Mouse (Mus musculus): Measurements from ENCODE around the gene Map3k4.

Gene Map3k4

GRCm38 (mm10) chr17:12268091-12268490 lies 50.5 kb downstream of the Map3k4 start:
- peaks cover 9% of the 10 kb centered on the region for H3K36me3 ChIP-seq (ENCODE audit: control insufficient read depth, insufficient read depth, low read length, poor library complexity, severe bottlenecking)
- H3K27me3 ChIP-seq (ENCODE audit: control insufficient read depth, insufficient read depth, low read length, poor library complexity, severe bottlenecking): no peaks in the 10 kb centered on the region
- no peak for DNase-seq (ENCODE audit: low read depth, low spot score)

- H3K36me3 ChIP-seq (ENCODE audit: control insufficient read depth, insufficient read depth, low read length, poor library complexity, severe bottlenecking): peaks cover 4% of the 10 kb centered on the region
- H3K27me3 ChIP-seq (ENCODE audit: control insufficient read depth, insufficient read depth, low read length, poor library complexity, severe bottlenecking): no peaks in the 10 kb centered on the region
- peak; percentile 14 for DNase-seq (ENCODE audit: low read depth, low spot score)
Observed at GRCm38 (mm10) chr17:12265969-12266925, 52.3 kb downstream of the Map3k4 start.

- Histone ChIP-seq H3K27me3 (ENCODE audit: control insufficient read depth, insufficient read depth, low read length, poor library complexity, severe bottlenecking) (no peaks in the 10 kb centered on the region), H3K36me3 (ENCODE audit: control insufficient read depth, insufficient read depth, low read length, poor library complexity, severe bottlenecking) (peaks cover 4% of the 10 kb centered on the region; the same call in 1 of the 2 replicates)
- no peak for DNase-seq (ENCODE audit: low read depth, low spot score)
Observed at GRCm38 (mm10) chr17:12264293-12264692, 54.3 kb downstream of the Map3k4 start.

GRCm38 (mm10) chr17:12263787-12264186 lies 54.8 kb downstream of the Map3k4 start:
- Histone ChIP-seq H3K27me3 (ENCODE audit: control insufficient read depth, insufficient read depth, low read length, poor library complexity, severe bottlenecking) (no peaks in the 10 kb centered on the region), H3K36me3 (ENCODE audit: control insufficient read depth, insufficient read depth, low read length, poor library complexity, severe bottlenecking) (peaks cover 4% of the 10 kb centered on the region; the same call in 1 of the 2 replicates)
- DNase-seq (ENCODE audit: low read depth, low spot score): no peak

- H3K36me3 ChIP-seq (ENCODE audit: control insufficient read depth, insufficient read depth, low read length, poor library complexity, severe bottlenecking): peaks cover 6% of the 10 kb centered on the region; the same call in 1 of the 2 replicates
- no peaks in the 10 kb centered on the region for H3K27me3 ChIP-seq (ENCODE audit: control insufficient read depth, insufficient read depth, low read length, poor library complexity, severe bottlenecking)
- DNase-seq (ENCODE audit: low read depth, low spot score): no peak
Observed at GRCm38 (mm10) chr17:12262851-12263250, 55.7 kb downstream of the Map3k4 start.

- DNase-seq (ENCODE audit: low read depth, low spot score): peak; percentile 10
- H3K27me3 ChIP-seq (ENCODE audit: control insufficient read depth, insufficient read depth, low read length, poor library complexity, severe bottlenecking): no peaks in the 10 kb centered on the region
- peaks cover 6% of the 10 kb centered on the region; the same call in 1 of the 2 replicates for H3K36me3 ChIP-seq (ENCODE audit: control insufficient read depth, insufficient read depth, low read length, poor library complexity, severe bottlenecking)
Observed at GRCm38 (mm10) chr17:12261887-12262286, 56.7 kb downstream of the Map3k4 start.

- Histone ChIP-seq H3K36me3 (ENCODE audit: control insufficient read depth, insufficient read depth, low read length, poor library complexity, severe bottlenecking) (peaks cover 6% of the 10 kb centered on the region; the same call in 1 of the 2 replicates), H3K27me3 (ENCODE audit: control insufficient read depth, insufficient read depth, low read length, poor library complexity, severe bottlenecking) (no peaks in the 10 kb centered on the region)
- no peak for DNase-seq (ENCODE audit: low read depth, low spot score)
Observed at GRCm38 (mm10) chr17:12261376-12261775, 57.2 kb downstream of the Map3k4 start.

- Histone ChIP-seq H3K36me3 (ENCODE audit: control insufficient read depth, insufficient read depth, low read length, poor library complexity, severe bottlenecking) (peaks cover 6% of the 10 kb centered on the region), H3K27me3 (ENCODE audit: control insufficient read depth, insufficient read depth, low read length, poor library complexity, severe bottlenecking) (no peaks in the 10 kb centered on the region)
- no peak for DNase-seq (ENCODE audit: low read depth, low spot score)
Observed at GRCm38 (mm10) chr17:12259957-12260356, 58.6 kb downstream of the Map3k4 start.

GRCm38 (mm10) chr17:12258517-12258916 lies 60.1 kb downstream of the Map3k4 start:
- DNase-seq (ENCODE audit: low read depth, low spot score): no peak
- Histone ChIP-seq H3K36me3 (ENCODE audit: control insufficient read depth, insufficient read depth, low read length, poor library complexity, severe bottlenecking) (peaks cover 6% of the 10 kb centered on the region), H3K27me3 (ENCODE audit: control insufficient read depth, insufficient read depth, low read length, poor library complexity, severe bottlenecking) (no peaks in the 10 kb centered on the region)

GRCm38 (mm10) chr17:12256142-12256541 lies 62.5 kb downstream of the Map3k4 start:
- DNase-seq (ENCODE audit: low read depth, low spot score): no peak
- no peaks in the 10 kb centered on the region for H3K27me3 ChIP-seq (ENCODE audit: control insufficient read depth, insufficient read depth, low read length, poor library complexity, severe bottlenecking)
- peaks cover 17% of the 10 kb centered on the region for H3K36me3 ChIP-seq (ENCODE audit: control insufficient read depth, insufficient read depth, low read length, poor library complexity, severe bottlenecking)

- peaks cover 12% of the 10 kb centered on the region for H3K36me3 ChIP-seq (ENCODE audit: control insufficient read depth, insufficient read depth, low read length, poor library complexity, severe bottlenecking)
- H3K27me3 ChIP-seq (ENCODE audit: control insufficient read depth, insufficient read depth, low read length, poor library complexity, severe bottlenecking): no peaks in the 10 kb centered on the region
- DNase-seq (ENCODE audit: low read depth, low spot score): no peak
Observed at GRCm38 (mm10) chr17:12250581-12250980, 68.0 kb downstream of the Map3k4 start.

GRCm38 (mm10) chr17:12249783-12250504 lies 68.7 kb downstream of the Map3k4 start:
- H3K27me3 ChIP-seq (ENCODE audit: control insufficient read depth, insufficient read depth, low read length, poor library complexity, severe bottlenecking): no peaks in the 10 kb centered on the region
- peaks cover 12% of the 10 kb centered on the region for H3K36me3 ChIP-seq (ENCODE audit: control insufficient read depth, insufficient read depth, low read length, poor library complexity, severe bottlenecking)
- peak; percentile 54 for DNase-seq (ENCODE audit: low read depth, low spot score)

- Histone ChIP-seq H3K36me3 (ENCODE audit: control insufficient read depth, insufficient read depth, low read length, poor library complexity, severe bottlenecking) (peaks cover 7% of the 10 kb centered on the region), H3K27me3 (ENCODE audit: control insufficient read depth, insufficient read depth, low read length, poor library complexity, severe bottlenecking) (no peaks in the 10 kb centered on the region)
- DNase-seq (ENCODE audit: low read depth, low spot score): no peak
Observed at GRCm38 (mm10) chr17:12240701-12241100, 77.9 kb downstream of the Map3k4 start.

GRCm38 (mm10) chr17:12232724-12233123 lies 85.9 kb downstream of the Map3k4 start:
- no peaks in the 10 kb centered on the region for H3K27me3 ChIP-seq (ENCODE audit: control insufficient read depth, insufficient read depth, low read length, poor library complexity, severe bottlenecking)
- DNase-seq (ENCODE audit: low read depth, low spot score): no peak
- peaks cover 7% of the 10 kb centered on the region for H3K36me3 ChIP-seq (ENCODE audit: control insufficient read depth, insufficient read depth, low read length, poor library complexity, severe bottlenecking)

- H3K27me3 ChIP-seq (ENCODE audit: control insufficient read depth, insufficient read depth, low read length, poor library complexity, severe bottlenecking): no peaks in the 10 kb centered on the region
- peaks cover 4% of the 10 kb centered on the region for H3K36me3 ChIP-seq (ENCODE audit: control insufficient read depth, insufficient read depth, low read length, poor library complexity, severe bottlenecking)
- DNase-seq (ENCODE audit: low read depth, low spot score): no peak
Observed at GRCm38 (mm10) chr17:12231087-12231486, 87.5 kb downstream of the Map3k4 start.
